Mouse (Mus musculus) spleen, postnatal 10 days (tissue): Measurements from ENCODE around the gene Itga6.
"Not testable (repeated sequence)": the region's sequence is repeated elsewhere in the genome, so short reads cannot be mapped to it uniquely, and the experiment has no call there.

Experiments used
- DNase-seq, 2 experiments: peaks; one replicate each; pipeline ENCODE4 v3.0.0; 2021 to 2022; ENCODE audit warnings: low spot score in 2 of 2

Gene Itga6

GRCm38 (mm10) chr2:71745610-71746374 lies at the start of gene Itga6:
Gene Itga6, plus strand, starts transcription at chr2:71745616.
- DNase-seq = no peak

DNA sequence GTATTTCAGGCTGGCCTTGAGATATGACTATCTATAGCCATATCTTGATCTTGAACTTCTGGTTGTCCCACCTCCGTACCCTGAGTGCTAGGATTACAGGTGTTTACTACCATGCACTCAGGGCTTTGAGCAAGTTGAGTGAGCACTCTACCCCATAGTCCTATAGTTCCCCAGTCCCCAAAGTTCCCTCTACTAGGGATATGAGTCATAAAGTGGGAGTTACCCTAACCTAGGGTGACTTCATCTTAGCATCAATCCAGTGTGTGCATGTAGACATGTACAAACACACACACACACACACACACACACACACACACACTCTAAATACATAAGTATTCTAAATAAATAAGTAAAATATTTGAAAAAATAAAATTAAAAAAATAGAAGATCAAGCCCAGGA lies 48.6 kb upstream of the Itga6 start:
- DNase-seq = no peak

- no peak for DNase-seq
Measured at GRCm38 (mm10) chr2:71697408-71698336, 47.7 kb upstream of the Itga6 start.

GRCm38 (mm10) chr2:71698366-71698765 lies 47.0 kb upstream of the Itga6 start:
- DNase-seq = no peak

- no peak for DNase-seq
Measured at GRCm38 (mm10) chr2:71698942-71699341, 46.5 kb upstream of the Itga6 start.

DNA sequence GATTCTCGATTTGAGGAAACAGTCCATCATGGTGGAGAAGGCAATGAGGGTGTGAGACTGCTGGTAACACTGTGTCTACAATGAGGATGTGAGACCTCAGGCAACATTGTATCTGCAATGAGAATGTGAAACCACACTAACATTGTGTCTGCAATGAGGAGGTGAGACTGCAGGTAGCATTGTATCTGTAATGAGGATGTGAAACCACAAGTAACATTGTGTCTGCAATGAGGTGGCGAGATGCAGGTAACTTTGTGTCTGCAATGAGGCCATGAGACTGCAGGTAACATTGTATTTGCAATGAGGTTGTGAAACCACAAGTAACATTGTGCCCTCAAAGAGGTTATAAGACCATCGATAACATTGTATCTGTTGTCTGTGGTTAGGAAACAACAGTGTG lies 44.1 kb upstream of the Itga6 start:
- no peak for DNase-seq

GRCm38 (mm10) chr2:71704309-71704708 lies 41.1 kb upstream of the Itga6 start:
- no peak for DNase-seq

DNA sequence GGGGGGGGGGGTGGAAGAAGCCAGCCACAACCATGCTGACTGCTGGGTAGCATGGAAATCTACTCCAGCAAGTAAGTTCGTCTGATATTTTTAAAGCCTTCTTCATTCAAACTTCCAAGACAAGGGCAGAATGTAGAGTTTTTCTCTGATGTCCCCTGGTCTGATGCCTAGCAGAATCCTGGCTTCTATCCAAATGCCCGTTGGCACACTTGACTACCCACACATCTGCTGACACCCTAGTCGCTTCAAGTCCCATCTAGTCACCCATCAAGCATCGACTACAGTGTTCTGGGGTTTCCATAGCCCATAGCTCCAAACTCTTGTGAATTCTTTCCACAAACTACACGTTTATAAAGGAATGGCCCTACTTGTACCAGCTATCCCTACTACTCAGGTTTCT lies 36.5 kb upstream of the Itga6 start:
- DNase-seq = no peak

DNA sequence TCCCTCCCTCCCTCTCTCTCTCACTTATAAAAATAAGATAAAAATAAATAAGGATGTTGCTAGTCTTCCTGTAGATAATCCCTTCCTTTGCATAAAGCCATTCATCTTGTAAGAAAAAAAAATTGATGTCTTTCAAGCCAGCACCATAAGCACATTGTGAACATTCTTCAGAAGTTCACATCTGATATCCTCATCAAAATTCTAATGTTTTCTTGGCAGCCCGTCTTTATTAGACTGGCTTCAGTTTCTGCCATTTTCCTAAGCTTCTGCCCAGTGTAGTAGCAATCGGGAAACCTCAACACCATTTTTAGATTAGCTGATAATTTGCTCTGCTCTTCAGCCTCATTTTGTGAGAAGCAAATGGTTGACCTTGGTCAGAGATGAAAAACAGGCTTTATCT lies 33.8 kb upstream of the Itga6 start:
- no peak for DNase-seq

- no peak for DNase-seq
Measured at GRCm38 (mm10) chr2:71714416-71714815, 31.0 kb upstream of the Itga6 start.

- DNase-seq = no peak
Measured at GRCm38 (mm10) chr2:71719005-71719386, 26.4 kb upstream of the Itga6 start.

DNA sequence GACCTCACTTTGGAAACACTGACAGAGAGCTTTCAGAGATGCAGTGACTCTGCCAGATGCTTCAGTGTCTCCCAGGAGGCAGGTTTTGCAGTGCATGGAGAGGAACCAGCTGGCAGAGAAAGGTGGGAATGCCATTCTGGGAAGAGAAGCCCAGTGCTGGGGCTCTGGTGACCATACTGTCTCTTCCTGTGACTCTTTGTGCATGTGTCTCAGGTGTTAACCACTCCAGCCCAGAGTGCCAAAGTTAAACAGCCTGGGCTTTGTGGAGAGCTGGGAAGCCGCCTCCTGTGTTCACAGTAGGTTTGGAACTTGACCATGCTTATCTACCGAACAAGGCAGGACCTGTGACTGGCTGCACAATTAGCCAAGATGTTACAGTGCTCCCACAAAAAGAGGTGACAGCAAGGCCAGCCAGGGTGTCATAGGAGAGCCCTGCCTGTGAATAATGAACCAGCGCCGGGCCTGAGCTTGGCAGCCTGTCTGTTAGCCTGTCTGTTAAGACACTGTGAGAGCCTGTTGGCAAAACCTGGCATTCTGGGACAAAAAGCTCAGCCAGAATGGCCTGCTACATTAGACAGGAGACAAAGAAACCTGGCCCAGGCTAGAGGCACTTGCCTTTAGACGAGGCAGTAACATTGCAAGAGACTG lies 25.9 kb upstream of the Itga6 start:
- DNase-seq = no peak

DNA sequence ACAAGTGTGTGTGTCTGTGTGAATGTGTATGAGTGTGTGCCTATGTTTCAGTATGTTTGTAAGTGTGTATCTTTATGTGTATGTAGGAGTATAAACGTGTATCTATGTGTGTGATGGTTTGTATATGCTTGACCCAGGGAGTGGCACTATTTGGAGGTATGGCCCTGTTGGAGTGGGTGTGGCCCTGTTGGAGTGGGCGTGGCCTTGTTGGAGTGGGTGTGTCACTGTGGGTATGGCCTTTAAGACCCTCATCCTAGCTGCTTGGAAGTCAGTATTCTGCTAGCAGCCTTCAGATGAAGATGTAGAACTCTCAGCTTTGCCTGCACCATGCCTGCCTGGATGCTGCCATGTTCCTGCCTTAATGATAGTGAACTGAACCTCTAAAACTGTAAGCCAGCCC lies 24.9 kb upstream of the Itga6 start:
- DNase-seq = not testable (repeated sequence)

- no peak for DNase-seq
Measured at GRCm38 (mm10) chr2:71722913-71723312, 22.5 kb upstream of the Itga6 start.

DNA sequence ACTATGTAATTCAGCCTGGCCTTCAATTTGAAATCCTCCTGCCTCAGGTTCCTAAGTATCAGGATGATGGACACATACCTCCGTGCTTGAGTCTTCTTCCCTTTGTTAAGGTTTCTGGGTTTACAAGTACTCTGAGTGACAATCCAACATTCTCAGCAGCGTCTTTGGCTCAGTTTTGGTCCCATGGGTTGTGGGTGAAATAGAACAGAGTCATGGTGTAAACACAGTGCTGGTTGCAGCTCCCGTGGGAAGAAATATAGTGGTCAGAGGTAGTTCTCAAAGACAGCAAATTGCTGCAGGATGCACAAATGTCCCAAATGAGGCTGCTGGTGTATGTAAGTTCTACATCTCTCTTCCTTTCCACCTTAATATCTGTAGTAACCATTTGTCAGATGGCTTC lies 21.8 kb upstream of the Itga6 start:
- no peak for DNase-seq

- DNase-seq = no peak
Measured at GRCm38 (mm10) chr2:71724028-71724427, 21.4 kb upstream of the Itga6 start.

GRCm38 (mm10) chr2:71725446-71725845 lies 20.0 kb upstream of the Itga6 start:
- no peak for DNase-seq

GRCm38 (mm10) chr2:71726883-71727676 lies 18.3 kb upstream of the Itga6 start:
- no peak for DNase-seq

DNA sequence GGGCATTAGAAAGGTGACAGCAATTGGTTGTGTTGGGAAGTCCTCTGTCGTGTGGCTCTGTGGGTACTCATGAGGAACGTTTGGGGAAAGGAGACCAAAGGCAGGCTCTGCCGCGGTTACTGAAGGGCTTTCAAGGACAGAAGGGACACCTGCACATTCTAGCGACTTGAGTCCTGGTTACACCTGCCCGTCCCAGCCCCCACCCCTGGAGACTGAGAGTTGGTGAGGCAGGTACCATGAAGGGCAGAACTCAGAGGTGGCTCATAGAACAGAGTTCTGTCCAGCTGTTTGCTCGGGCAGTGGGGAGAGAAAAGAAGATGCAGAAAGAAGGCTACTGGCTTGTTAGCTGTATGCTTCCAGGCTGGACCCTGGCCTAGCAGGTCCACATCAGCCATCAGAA lies 17.1 kb upstream of the Itga6 start:
- no peak for DNase-seq

- DNase-seq = no peak
Measured at GRCm38 (mm10) chr2:71728796-71729195, 16.6 kb upstream of the Itga6 start.
